Mouse (Mus musculus) colon, adult 2 months (tissue): ENCODE data around the gene Tfrc. TPM values are rescaled to one million over a fixed set of nuclear protein-coding genes. Genes with fewer than 3 reads are reported as not detected.

Source experiments
- polyA plus RNA-seq: library from polyadenylated mRNA; depleted of rRNA; stranded (reverse); fragments of >200 nt; gene quantifications from 2 replicates; pipeline ENCODE4 v1.2.3, GENCODE M21; 2012; rRNA removed

Tfrc gene
- polyA plus RNA-seq: 6.8 and 7.8 TPM in 2 replicates

DNA sequence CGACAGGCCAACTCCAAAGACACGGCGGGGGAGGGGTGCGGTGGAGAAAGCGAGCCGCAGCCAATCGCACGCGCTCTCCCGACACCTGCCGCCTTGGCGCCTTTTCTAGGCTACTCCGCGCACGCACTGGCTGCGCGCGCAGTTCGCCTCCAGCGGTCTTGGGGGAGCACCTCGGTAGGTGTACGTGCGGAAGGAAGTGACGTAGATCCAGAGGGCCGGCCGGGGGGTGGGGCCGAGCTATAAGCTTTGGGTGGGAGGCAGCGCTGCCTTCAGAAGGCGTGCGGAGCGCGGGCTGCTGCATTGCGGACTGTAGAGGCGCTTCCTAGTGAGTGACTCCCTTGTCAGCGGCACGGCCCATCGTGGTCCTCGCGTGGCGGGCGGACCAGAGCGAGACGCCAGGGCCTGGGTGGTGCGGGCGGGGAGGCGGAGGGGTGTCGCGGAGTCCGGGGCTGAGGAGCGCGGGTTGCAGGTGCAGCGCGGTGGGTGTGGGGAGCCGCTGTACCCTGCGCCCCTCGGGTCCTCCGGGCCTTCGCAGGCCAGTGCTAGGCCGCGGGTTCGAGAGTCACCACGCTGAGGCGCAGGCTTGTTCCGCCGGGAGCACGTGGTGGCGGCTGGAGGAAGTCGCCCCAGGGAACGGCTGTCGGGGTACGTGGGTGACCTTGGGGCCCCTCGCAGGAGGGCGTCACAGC, at the start of gene Tfrc:
Gene Tfrc (plus strand): TSS at position 209 of the 689 bp plus-strand sequence.

DNA sequence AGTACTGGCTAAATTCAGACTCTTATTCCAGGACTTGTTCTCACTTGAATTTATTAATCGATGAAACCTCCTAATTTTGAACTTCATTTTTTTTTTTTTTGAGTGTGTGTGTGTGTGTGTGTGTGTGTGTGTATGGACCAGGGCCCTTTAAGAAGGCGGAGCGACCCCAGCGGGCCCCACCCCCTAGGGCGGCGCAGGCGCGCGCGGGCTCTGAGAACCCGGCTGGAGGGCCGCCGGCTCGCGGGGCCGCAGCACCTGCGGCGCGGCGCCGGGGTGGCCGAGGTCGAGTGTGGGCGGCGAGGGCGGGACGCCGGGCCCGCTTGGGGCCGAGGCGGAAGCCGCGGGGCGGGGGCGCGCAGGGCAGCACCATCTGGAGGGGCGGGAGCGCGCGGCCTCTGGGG, 34.9 kb downstream of the Tfrc start, which contains the start of gene Tnk2:
Gene Tnk2 (plus strand): TSS at position 214 of the 401 bp plus-strand sequence.

Other genes with a start within 250 kb of the Tfrc start
- 0.12 and 0.37 TPM in 2 replicates for gene Tm4sf19, start 208.4 kb upstream of the Tfrc start, polyA plus RNA-seq
- 1.0 and 1.5 TPM in 2 replicates for gene Tctex1d2, start 189.2 kb upstream of the Tfrc start, polyA plus RNA-seq
- gene Pcyt1a, start 178.0 kb upstream of the Tfrc start, polyA plus RNA-seq: 22.7 and 30.3 TPM in 2 replicates
- 14.4 and 76.4 TPM in 2 replicates for gene Slc51a, start 121.0 kb upstream of the Tfrc start, polyA plus RNA-seq
- 0.24 TPM in 1 of 2 replicates, not detected in the other for gene Zdhhc19, start 112.7 kb upstream of the Tfrc start, polyA plus RNA-seq
- gene Tnk2, start 35.0 kb downstream of the Tfrc start, polyA plus RNA-seq: 185 and 246 TPM in 2 replicates
- 97.1 and 140 TPM in 2 replicates for gene Muc4, start 127.0 kb downstream of the Tfrc start, polyA plus RNA-seq
- 0.39 and 0.40 TPM in 2 replicates for gene Muc20, start 188.5 kb downstream of the Tfrc start, polyA plus RNA-seq
- gene Smbd1, start 201.6 kb downstream of the Tfrc start, polyA plus RNA-seq: 3.9 and 4.8 TPM in 2 replicates